Mouse (Mus musculus) testis, adult 2 months (tissue): ENCODE measurements at regions not wholly inside any gene's neighbourhood (a gene's known extent, or its start where the extent isn't known, plus 50 kb on each side); places are given as distances from the start of the nearest gene placed in this dataset.
"Not testable (repeated sequence)": the region's sequence is repeated elsewhere in the genome, so short reads cannot be mapped to it uniquely, and the experiment has no call there.

ENCODE experiments used
- H3K27ac ChIP-seq: fragments of 200-500 bp; 2 replicates; pipeline ENCODE4 v1.5.1; 2012; ENCODE audit warnings: low read depth, low read length; ENCODE audit not compliant: control insufficient read depth, insufficient read depth
- H3K27me3 ChIP-seq: fragments of 200-500 bp; 2 replicates; pipeline ENCODE4 v1.6.1; 2012; ENCODE audit warnings: mild to moderate bottlenecking, low read length, moderate library complexity; ENCODE audit not compliant: control insufficient read depth, insufficient read depth
- H3K36me3 ChIP-seq: fragments of 200-500 bp; 2 replicates; pipeline ENCODE4 v1.6.1; 2012; ENCODE audit warnings: mild to moderate bottlenecking, low read length; ENCODE audit not compliant: control insufficient read depth, insufficient read depth
- H3K4me1 ChIP-seq: fragments of 200-500 bp; 2 replicates; pipeline ENCODE4 v1.6.1; 2012; ENCODE audit warnings: low read length; ENCODE audit not compliant: control insufficient read depth, insufficient read depth
- H3K4me3 ChIP-seq: fragments of 200-500 bp; 2 replicates; pipeline ENCODE4 v1.5.1; 2012; ENCODE audit warnings: low read depth, mild to moderate bottlenecking, low read length, moderate library complexity, mixed read lengths; ENCODE audit not compliant: control insufficient read depth
- CTCF ChIP-seq: fragments of 200-500 bp; IDR thresholded peaks from 2 replicates; pipeline ENCODE4 v1.5.1; 2012; ENCODE audit warnings: low read depth, mild to moderate bottlenecking, inconsistent platforms, low read length, moderate library complexity; ENCODE audit not compliant: control insufficient read depth, insufficient read depth, insufficient replicate concordance
- POLR2A ChIP-seq: fragments of 200-500 bp; IDR thresholded peaks from 2 replicates; pipeline ENCODE4 v1.6.1; 2012; ENCODE audit warnings: low read depth, mild to moderate bottlenecking, inconsistent platforms, low read length, moderate library complexity; ENCODE audit not compliant: control insufficient read depth

- H3K27me3 ChIP-seq: no peaks in the 10 kb centered on the region
- no peak overlapping the region for H3K4me3 ChIP-seq
- H3K27ac ChIP-seq: no peak overlapping the region
- TF ChIP-seq POLR2A (no peak), CTCF (no peak)
- no peaks in the 10 kb centered on the region for H3K4me1 ChIP-seq
- no peaks in the 10 kb centered on the region for H3K36me3 ChIP-seq
These were observed 306.8 kb upstream of the Rgma start for GRCm38 (mm10) chr7:73068534-73068933.

- no peak overlapping the region for H3K4me3 ChIP-seq
- H3K36me3 ChIP-seq: no peaks in the 10 kb centered on the region
- no peak overlapping the region for H3K27ac ChIP-seq
- H3K27me3 ChIP-seq: no peaks in the 10 kb centered on the region
- TF ChIP-seq CTCF (no peak), POLR2A (no peak)
- no peaks in the 10 kb centered on the region for H3K4me1 ChIP-seq
These were observed 306.0 kb upstream of the Rgma start for GRCm38 (mm10) chr7:73069352-73069751.

GRCm38 (mm10) chr7:73075391-73075790 lies 299.9 kb upstream of the Rgma start:
- H3K36me3 ChIP-seq, H3K27ac ChIP-seq, H3K4me1 ChIP-seq, H3K27me3 ChIP-seq, H3K4me3 ChIP-seq: not testable (repeated sequence)

GRCm38 (mm10) chr7:73087496-73088185 lies 287.7 kb upstream of the Rgma start:
- H3K4me1 ChIP-seq: no peaks in the 10 kb centered on the region
- no peaks in the 10 kb centered on the region for H3K27me3 ChIP-seq
- no peaks in the 10 kb centered on the region for H3K36me3 ChIP-seq
- no peak overlapping the region for H3K4me3 ChIP-seq
- TF ChIP-seq POLR2A (no peak), CTCF (no peak)
- no peak overlapping the region for H3K27ac ChIP-seq

DNA sequence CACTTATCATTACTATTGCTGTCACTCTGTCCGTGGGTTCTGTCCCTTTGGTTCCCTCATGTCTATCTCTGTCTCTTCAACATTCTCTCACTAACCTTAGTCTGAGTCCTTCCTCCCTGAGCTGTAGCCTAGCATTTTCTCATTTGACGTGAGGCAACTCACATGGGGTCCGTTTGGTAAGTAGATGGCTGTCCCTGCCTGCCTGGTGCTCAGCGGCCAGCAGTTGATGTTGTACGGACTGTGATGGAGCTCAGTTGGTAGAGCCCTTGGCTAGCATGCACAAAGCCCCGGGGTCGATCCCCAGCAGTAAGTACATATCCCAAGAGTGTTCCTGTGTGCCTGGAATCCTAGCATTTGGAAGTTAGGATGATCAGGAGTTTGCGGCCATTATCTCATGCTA lies 287.0 kb upstream of the Rgma start:
- no peaks in the 10 kb centered on the region for H3K36me3 ChIP-seq
- no peaks in the 10 kb centered on the region for H3K4me1 ChIP-seq
- H3K27ac ChIP-seq: no peak overlapping the region
- H3K27me3 ChIP-seq: no peaks in the 10 kb centered on the region
- no peak for TF ChIP-seq CTCF
- TF ChIP-seq POLR2A: no peak
- H3K4me3 ChIP-seq: no peak overlapping the region

GRCm38 (mm10) chr7:73091758-73092157 lies 283.6 kb upstream of the Rgma start:
- Histone ChIP-seq H3K4me1 (no peaks in the 10 kb centered on the region), H3K27me3 (no peaks in the 10 kb centered on the region), H3K4me3 (no peak overlapping the region), H3K27ac (no peak overlapping the region), H3K36me3 (no peaks in the 10 kb centered on the region)
- TF ChIP-seq POLR2A (no peak), CTCF (no peak)

- no peaks in the 10 kb centered on the region for H3K4me1 ChIP-seq
- no peak for TF ChIP-seq POLR2A
- no peak for TF ChIP-seq CTCF
- H3K4me3 ChIP-seq: no peak overlapping the region
- H3K27ac ChIP-seq: no peak overlapping the region
- H3K27me3 ChIP-seq: no peaks in the 10 kb centered on the region
- H3K36me3 ChIP-seq: peaks cover 3% of the 10 kb centered on the region
These were observed 281.2 kb upstream of the Rgma start for GRCm38 (mm10) chr7:73094059-73094458.

DNA sequence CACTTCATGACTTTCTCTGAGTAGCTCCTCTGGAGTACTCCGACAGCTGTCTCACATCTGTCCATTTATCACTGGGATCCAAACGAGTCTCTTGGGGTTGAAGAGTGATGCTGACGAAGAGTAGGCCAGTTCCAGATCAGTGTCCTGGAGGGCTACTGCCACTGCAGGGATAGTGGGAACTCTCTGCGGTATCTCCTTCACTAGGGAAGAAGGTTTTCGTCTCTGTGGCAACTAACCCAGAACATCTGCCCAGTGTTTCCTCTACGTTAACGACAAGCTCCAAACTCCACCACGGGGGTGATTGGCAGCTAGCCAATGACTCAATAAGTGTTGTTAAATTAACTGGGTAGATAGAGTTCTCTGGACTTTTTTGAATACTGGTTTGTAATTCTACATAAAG lies 256.4 kb upstream of the Rgma start:
- no peak overlapping the region for H3K4me3 ChIP-seq
- no peaks in the 10 kb centered on the region for H3K27me3 ChIP-seq
- H3K4me1 ChIP-seq: peaks cover 2% of the 10 kb centered on the region; the same call in 1 of the 2 replicates
- no peaks in the 10 kb centered on the region for H3K36me3 ChIP-seq
- H3K27ac ChIP-seq: no peak overlapping the region
- TF ChIP-seq POLR2A (no peak), CTCF (no peak)
